Mouse (Mus musculus) stomach, embryonic 14.5 days (tissue): Measurements from ENCODE around the gene Gm20388. TPM values are rescaled to one million over a fixed set of nuclear protein-coding genes. Genes with fewer than 3 reads are reported as not detected.

ENCODE experiments used
- ATAC-seq: fragments of 200-750 bp; cut with Nextera tagmentation; 2 replicates; pipeline ENCODE4 v1.8.0; 2017; ENCODE audit warnings: low read depth, moderate TSS enrichment; ENCODE audit not compliant: insufficient number of reproducible peaks, insufficient read depth, low FRiP score
- H3K27ac ChIP-seq: fragments of 300-500 bp; sonication (generic); 2 replicates; pipeline ENCODE4 v1.5.1; 2014; ENCODE audit warnings: mild to moderate bottlenecking, low read length, moderate library complexity, mixed read lengths
- H3K27me3 ChIP-seq: fragments of 300-500 bp; sonication (generic); 2 replicates; pipeline ENCODE4 v1.6.1; 2014; ENCODE audit warnings: low read length, control low read depth, mixed read lengths; ENCODE audit not compliant: control insufficient read depth, insufficient read depth
- H3K36me3 ChIP-seq: fragments of 300-500 bp; sonication (generic); 2 replicates; pipeline ENCODE4 v1.6.1; 2014; ENCODE audit warnings: mild to moderate bottlenecking, control low read depth, low read length, moderate library complexity, mixed read lengths; ENCODE audit not compliant: control insufficient read depth, insufficient read depth
- H3K4me1 ChIP-seq: fragments of 300-500 bp; sonication (generic); 2 replicates; pipeline ENCODE4 v1.6.1; 2014; ENCODE audit warnings: low read length, control low read depth, mixed read lengths; ENCODE audit not compliant: control insufficient read depth, insufficient read depth
- H3K4me2 ChIP-seq: fragments of 300-500 bp; sonication (generic); replicated peaks from 2 replicates; pipeline ENCODE4 v1.6.1; 2014; ENCODE audit warnings: low read depth, low read length, control low read depth
- H3K4me3 ChIP-seq: fragments of 300-500 bp; sonication (generic); 2 replicates; pipeline ENCODE4 v1.5.1; 2014; ENCODE audit warnings: low read depth, low read length, control low read depth
- H3K9ac ChIP-seq: fragments of 300-500 bp; sonication (generic); replicated peaks from 2 replicates; pipeline ENCODE4 v1.6.1; 2014; ENCODE audit warnings: low read depth, mild to moderate bottlenecking, control low read depth, low read length, moderate library complexity, mixed read lengths
- H3K9me3 ChIP-seq: fragments of 300-500 bp; sonication (generic); 2 replicates; pipeline ENCODE4 v1.6.1; 2016; ENCODE audit warnings: low read depth, low read length, control low read depth; ENCODE audit not compliant: control insufficient read depth
- WGBS: fragments of 180-500 bp; shearing (Covaris S2); extraction: QIAGEN DNeasy Blood & Tissue Kit; methylation state at CpG from one replicate; pipeline ENCODE4 v1.1.7; 2014; 5-methylcytosine and 5-hydroxymethylcytosine counted together
- polyA plus RNA-seq: library from polyadenylated mRNA; unstranded; fragments of >200 nt; fragmentation: Nextera tagmentation; extraction: Ambion mirVana; gene quantifications from 2 replicates; pipeline ENCODE4 v1.2.1, GENCODE M21; 2014

The Gm20388 gene
- polyA plus RNA-seq, 1 experiment from 2014 or later, result 11.4 TPM

DNA sequence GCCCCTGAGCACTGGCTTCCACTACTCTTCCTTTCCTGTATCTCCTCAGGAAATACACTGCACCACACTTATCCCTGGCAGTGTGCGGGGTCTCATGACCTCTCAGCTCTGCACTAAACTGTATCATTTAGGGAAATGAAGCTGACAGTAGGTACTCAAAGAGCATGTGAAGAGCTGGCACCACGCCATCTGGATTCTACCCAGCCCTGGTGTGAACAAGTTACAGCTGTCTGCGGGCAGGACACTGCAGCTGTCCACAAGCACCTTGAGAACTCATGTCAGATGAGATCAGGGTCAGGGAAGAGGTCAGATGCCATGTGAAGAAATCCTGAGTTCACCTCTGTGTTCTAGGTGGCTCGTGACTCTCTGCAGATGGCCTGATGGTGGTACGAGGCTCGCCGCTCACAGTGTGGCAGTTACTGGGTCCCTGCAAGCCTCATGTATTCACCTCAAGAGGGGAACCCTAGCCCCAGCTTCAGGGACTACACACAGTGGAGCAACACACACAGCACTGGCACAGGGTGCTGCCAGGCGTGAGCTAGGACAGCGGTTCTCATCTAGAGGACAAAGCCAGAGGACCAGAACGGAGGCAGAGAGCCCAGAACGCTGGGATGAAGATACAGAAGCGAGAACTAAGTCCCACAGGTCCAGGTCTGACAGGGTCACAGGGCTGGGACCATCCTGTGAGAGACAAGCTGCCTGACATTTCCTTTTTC lies 1710.3 kb downstream of the Gm20388 start:
- Histone ChIP-seq H3K9ac (no peak overlapping the region), H3K4me2 (no peak overlapping the region), H3K36me3 (peaks cover 11% of the 10 kb centered on the region; the same call in 1 of the 2 replicates), H3K9me3 (no peaks in the 10 kb centered on the region), H3K27ac (no peak overlapping the region), H3K4me3 (no peak overlapping the region), H3K27me3 (no peaks in the 10 kb centered on the region), H3K4me1 (peaks cover 30% of the 10 kb centered on the region)
- 75% methylated on average over 12 of the region's 12 CpGs for WGBS
- no peak for ATAC-seq

DNA sequence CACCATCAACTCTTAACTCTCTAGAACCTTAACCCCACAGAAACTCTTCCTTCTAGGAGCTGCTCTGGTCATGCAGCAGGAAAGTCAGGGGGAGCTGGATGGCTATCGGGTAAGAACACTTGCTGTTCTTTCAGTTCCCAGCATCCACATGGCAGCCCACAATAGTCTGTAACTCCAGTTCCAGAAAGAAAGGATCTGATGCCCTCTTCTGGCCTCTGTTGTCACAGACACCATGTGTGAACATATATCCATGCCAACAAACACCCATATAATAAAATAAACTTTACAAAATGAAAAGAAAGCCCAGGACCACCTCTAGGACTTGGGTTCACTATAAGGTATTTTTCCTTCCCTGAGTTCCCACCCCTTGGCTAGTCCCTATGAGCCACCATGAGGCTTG lies 1711.2 kb downstream of the Gm20388 start:
- Histone ChIP-seq H3K27ac (no peak overlapping the region), H3K9ac (no peak overlapping the region), H3K4me2 (no peak overlapping the region), H3K9me3 (no peaks in the 10 kb centered on the region), H3K36me3 (peaks cover 11% of the 10 kb centered on the region; the same call in 1 of the 2 replicates), H3K4me3 (no peak overlapping the region), H3K4me1 (peaks cover 30% of the 10 kb centered on the region), H3K27me3 (no peaks in the 10 kb centered on the region)
- no peak for ATAC-seq
- WGBS, result 61% methylated on average over 1 of the region's 1 CpGs

DNA sequence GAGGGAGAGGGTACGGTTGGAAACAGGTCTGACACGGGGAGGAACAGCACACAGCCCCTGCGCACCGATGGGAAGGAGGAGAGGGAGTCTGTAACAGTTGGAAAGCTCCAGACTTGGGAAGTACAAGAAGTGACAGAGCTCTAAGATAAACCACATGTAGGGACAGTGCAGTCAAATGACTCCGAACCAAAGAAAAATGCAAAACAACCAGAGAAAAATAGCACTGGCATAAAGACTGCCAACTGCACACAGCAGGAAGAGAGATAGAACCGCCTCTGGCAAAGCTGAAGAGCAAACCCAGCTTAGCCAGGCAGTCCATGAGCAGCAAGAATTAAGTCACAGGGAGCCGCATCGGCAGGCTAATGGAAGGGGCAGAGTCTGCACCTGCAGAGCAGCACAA lies 1712.4 kb downstream of the Gm20388 start:
- no peaks in the 10 kb centered on the region for H3K9me3 ChIP-seq

DNA sequence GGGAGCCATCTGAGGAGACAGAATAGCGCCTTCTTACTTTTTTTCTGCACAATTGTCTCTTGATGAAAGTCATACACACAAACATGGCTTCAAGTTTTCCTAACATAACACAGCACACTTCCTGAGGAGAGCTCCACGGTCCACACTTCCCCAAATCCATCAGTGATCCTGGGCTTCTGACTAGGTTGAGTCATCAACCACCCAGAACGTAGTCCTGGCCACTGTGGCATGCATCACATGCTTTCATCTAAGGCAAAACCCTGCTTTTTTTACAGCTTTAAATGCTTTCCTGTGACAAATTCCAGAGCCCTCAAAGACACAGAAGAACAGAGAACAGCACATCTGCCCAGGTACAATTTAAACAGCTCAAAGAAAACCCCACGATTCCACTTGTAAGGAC lies 1718.0 kb downstream of the Gm20388 start:
- H3K27ac ChIP-seq, result no peak overlapping the region
- no peak overlapping the region for H3K4me2 ChIP-seq
- no peaks in the 10 kb centered on the region for H3K9me3 ChIP-seq
- peaks cover 14% of the 10 kb centered on the region; the same call in 1 of the 2 replicates for H3K36me3 ChIP-seq
- H3K4me3 ChIP-seq, result no peak overlapping the region
- H3K27me3 ChIP-seq, result no peaks in the 10 kb centered on the region
- peaks cover 19% of the 10 kb centered on the region for H3K4me1 ChIP-seq
- WGBS, result 85% methylated on average over 4 of the region's 4 CpGs
- ATAC-seq, result no peak
- H3K9ac ChIP-seq, result no peak overlapping the region

More for the DNA sequence above, 1712.4 kb downstream of the Gm20388 start:
- Histone ChIP-seq H3K27ac (no peak overlapping the region), H3K4me2 (no peak overlapping the region), H3K9ac (no peak overlapping the region), H3K36me3 (peaks cover 11% of the 10 kb centered on the region; the same call in 1 of the 2 replicates), H3K4me3 (no peak overlapping the region), H3K27me3 (no peaks in the 10 kb centered on the region), H3K4me1 (peaks cover 30% of the 10 kb centered on the region)
- ATAC-seq, result no peak
- 90% methylated on average over 8 of the region's 8 CpGs for WGBS

DNA sequence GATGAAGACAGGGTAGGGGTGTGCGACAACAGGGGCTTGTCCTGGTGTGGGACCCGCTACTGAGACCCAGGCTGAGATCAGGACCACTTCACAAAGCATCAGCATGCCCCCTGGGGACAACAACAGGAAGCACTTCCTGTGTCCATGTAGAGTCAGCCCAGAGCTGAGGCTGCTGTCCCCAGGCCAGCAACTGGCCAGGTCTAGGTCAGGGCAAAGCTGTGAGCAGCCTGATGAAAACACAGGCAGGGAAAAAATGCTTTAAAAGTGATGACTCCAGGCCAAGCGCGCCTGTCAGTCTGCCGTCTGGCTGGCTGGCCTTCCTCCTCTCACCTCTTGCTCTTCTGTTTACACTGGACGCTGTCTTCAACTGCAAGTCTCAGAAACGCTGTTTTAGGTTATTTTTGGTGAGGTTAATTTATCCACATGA lies 1721.0 kb downstream of the Gm20388 start:
- H3K4me2 ChIP-seq, result no peak overlapping the region
- peaks cover 18% of the 10 kb centered on the region for H3K4me1 ChIP-seq
- H3K9me3 ChIP-seq, result no peaks in the 10 kb centered on the region
- H3K36me3 ChIP-seq, result peaks cover 14% of the 10 kb centered on the region; the same call in 1 of the 2 replicates
- 41% methylated on average over 7 of the region's 7 CpGs for WGBS
- no peak for ATAC-seq
- no peaks in the 10 kb centered on the region for H3K27me3 ChIP-seq
- peak overlapping the region; percentile 52; the same call in 1 of the 2 replicates for H3K27ac ChIP-seq
- H3K9ac ChIP-seq, result no peak overlapping the region
- no peak overlapping the region for H3K4me3 ChIP-seq

DNA sequence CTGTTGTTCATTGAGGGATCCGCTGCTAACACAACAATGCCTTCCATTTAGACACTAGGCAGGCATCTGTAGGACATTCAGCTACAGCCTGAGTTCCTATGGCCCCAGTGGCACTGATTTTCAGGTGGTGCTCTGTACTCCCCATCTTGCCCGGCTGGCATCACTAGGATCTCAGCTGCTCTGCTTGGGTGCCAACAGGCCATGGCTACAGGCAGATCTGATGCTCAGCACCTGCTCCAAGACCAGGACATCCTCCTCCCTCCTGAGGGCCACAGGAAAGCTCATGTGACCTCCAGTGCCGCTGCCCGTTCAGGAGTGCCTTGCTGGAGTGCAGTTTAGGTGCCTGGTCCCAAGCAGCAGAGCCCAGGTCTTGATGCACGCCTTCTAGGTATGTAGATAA lies 1721.8 kb downstream of the Gm20388 start:
- Histone ChIP-seq H3K4me2 (no peak overlapping the region), H3K4me1 (peaks cover 18% of the 10 kb centered on the region), H3K36me3 (peaks cover 12% of the 10 kb centered on the region; the same call in 1 of the 2 replicates), H3K9ac (no peak overlapping the region), H3K9me3 (no peaks in the 10 kb centered on the region), H3K27me3 (no peaks in the 10 kb centered on the region), H3K4me3 (no peak overlapping the region), H3K27ac (peak overlapping the region; percentile 52; the same call in 1 of the 2 replicates)
- no peak for ATAC-seq
- 79% methylated on average over 5 of the region's 5 CpGs for WGBS

DNA sequence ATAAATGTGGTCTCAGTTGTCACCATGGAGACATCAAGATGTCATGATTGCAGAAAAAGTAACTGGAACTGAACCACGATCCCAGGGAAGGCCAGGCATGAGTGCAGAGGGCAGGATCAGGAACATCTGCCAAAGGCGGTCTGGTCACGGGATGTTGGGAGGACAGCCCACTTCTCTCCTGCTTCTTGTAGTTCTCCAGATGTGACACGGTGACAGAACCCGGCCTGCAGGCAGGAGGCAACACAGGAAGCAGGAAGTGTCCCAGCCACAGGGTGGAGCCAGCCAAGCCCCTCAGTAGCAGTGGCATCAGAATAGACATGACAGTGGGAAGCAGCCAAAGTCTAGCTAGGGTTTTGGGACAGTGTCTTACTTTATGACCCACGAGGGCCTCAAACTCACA lies 1724.9 kb downstream of the Gm20388 start:
- no peak for ATAC-seq
- Histone ChIP-seq H3K4me3 (no peak overlapping the region), H3K4me1 (peaks cover 18% of the 10 kb centered on the region), H3K9ac (no peak overlapping the region), H3K4me2 (no peak overlapping the region), H3K9me3 (no peaks in the 10 kb centered on the region), H3K36me3 (no peaks in the 10 kb centered on the region), H3K27ac (no peak overlapping the region), H3K27me3 (no peaks in the 10 kb centered on the region)
- 52% methylated on average over 6 of the region's 6 CpGs for WGBS

DNA sequence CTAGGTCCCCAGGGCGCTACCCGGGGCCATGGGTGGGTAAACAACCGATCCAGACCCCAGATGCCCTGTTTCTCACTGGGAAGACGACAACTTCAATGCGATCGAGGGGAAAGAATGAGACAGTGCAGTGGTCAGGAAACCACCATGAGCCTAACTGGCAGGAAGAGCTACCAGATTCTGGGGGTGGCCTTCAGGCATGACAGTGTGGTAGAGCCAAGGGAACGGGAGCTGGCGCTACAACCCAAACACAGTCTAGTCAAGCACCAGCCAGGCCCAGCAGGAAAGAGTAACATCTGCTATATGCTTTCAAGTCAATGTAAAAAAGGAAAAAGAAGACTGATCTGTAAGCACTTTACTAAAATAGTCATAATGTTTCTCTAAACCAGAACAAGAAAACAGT lies 1725.5 kb downstream of the Gm20388 start:
- Histone ChIP-seq H3K4me1 (peaks cover 17% of the 10 kb centered on the region), H3K4me3 (no peak overlapping the region), H3K27me3 (no peaks in the 10 kb centered on the region), H3K9ac (no peak overlapping the region), H3K27ac (no peak overlapping the region), H3K36me3 (no peaks in the 10 kb centered on the region), H3K4me2 (no peak overlapping the region), H3K9me3 (no peaks in the 10 kb centered on the region)
- ATAC-seq, result no peak
- 82% methylated on average over 8 of the region's 8 CpGs for WGBS

DNA sequence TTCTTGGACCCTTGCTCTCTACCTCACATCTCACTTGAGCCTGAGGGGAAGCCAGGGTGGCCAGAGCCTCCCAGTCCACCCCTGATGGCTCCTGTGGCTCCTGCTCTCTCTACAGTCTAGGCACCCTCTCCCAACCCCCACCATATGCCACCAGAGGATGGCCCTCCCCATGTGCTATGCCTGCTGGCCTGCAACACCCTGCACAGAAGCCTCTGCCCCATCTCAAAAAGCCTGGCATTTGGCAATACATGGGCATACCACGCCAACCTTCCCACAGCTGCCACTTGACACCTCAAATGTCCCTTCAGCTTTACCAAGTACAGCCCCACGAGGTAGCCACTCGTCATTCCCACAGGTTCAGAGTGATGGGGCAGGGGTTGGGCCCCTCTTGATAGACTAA lies 1732.2 kb downstream of the Gm20388 start:
- H3K27ac ChIP-seq, result no peak overlapping the region
- ATAC-seq, result no peak
- 76% methylated on average over 3 of the region's 3 CpGs for WGBS

More for the DNA sequence above, 1732.2 kb downstream of the Gm20388 start:
- Histone ChIP-seq H3K27me3 (no peaks in the 10 kb centered on the region), H3K4me1 (peaks cover 10% of the 10 kb centered on the region), H3K4me3 (no peak overlapping the region), H3K4me2 (no peak overlapping the region), H3K9me3 (no peaks in the 10 kb centered on the region), H3K36me3 (no peaks in the 10 kb centered on the region), H3K9ac (no peak overlapping the region)
